Mouse (Mus musculus) heart, postnatal 25 days (tissue): ENCODE measurements around the gene Wdr72. TPM values are rescaled to one million over a fixed set of nuclear protein-coding genes. Genes with fewer than 3 reads are reported as not detected.

Experiments used
- DNase-seq: peaks from one replicate; pipeline ENCODE4 v3.0.0; 2022; ENCODE audit warnings: low spot score
- intact Hi-C: fragments of 180-260 bp; cut with DNase I; formaldehyde crosslinking; loops from one replicate; pipeline ENCODE4 v1.15.1; 2025
- total RNA-seq, 2 experiments: library from RNA; stranded (reverse); gene quantifications; 2 replicates each; pipeline ENCODE4 v1.2.3; 2021

Wdr72 gene
- total RNA-seq, 2 experiments from 2014 or later: 0.36 to 0.48 TPM

DNA sequence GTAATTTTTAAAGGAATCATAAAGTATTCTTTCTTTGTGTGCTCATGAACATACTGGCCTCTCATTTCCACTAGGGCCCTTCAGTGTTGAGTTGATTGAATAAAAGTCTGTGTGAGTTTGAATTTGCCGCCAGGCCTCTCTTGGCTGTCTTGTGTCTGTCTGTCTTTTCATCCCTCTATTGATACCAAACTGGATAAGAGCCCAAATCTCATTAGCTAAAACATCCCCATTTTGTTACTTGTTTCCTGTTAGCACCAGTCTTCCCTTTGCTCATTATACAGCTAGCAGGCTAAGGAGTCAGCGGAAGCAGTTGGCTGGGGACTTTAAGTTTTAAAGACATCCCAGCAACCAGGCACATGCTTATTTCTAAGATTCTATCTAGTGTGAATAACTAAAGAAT, 84.7 kb downstream of the Wdr72 start:
- intact Hi-C loops: no loop called here
- DNase-seq: no peak

- DNase-seq: no peak
- intact Hi-C loops: no loop called here
These were observed 118.1 kb downstream of the Wdr72 start for GRCm38 (mm10) chr9:74228272-74228671.

DNA sequence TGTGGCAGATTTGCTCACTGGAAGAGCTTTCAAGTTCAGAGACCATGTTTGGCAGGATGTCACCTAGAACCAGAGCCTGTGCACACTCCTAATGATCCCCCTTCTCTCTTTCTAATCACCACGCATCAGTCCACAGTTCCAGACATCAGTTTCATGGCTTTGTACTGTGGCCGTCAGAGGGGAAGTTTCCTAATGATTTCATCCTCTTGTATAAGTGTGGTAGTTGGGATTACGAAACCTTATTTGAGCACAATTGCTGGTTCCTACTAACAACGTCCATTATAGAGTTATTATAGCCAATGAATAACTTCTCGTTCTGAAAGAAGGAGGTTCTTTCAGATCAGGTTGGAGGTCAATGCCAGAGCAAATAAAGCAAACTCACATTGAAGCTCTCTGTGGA, 131.1 kb downstream of the Wdr72 start:
- no peak for DNase-seq
- intact Hi-C loops: no loop called here

DNA sequence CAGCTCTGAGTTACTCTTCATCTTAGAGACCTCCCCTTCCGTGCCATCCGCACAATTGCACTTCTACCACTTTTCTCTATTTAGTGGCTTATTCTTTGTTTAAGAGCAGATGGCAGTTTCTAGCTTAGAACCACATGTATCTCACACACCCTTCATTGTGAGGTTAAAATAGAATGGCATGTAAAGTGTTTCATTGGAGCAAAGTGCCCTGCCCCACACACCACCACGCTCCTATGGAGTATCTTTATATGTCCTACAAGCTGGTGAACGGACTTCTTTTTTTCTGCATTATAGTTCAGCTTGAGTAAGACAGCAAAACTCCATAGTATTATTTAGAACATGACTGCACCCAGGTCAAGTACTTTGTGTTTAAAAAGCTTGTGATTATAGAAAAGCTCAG, 137.9 kb downstream of the Wdr72 start:
- intact Hi-C loops: no loop called here

DNA sequence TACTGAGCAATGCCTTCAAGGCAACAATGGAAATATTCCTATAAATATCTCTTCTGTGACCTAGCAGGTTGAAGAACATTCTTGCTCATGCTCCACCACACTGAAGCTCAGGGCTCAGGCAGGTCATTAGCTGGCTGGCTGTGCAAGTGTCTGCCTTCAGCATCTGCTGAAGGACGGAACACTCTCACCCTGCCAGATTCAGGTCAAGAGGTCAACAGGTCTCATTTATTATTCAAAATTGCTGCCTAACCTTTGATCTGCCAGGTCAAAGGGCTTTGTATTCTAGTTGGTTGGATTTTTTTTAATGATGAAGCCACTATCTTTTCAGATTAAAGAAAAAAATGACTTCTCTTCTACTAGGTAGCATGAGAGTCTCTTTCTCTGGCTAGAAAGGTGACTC, 139.3 kb downstream of the Wdr72 start:
- intact Hi-C loops: no loop called here
- no peak for DNase-seq

More for the DNA sequence above, 137.9 kb downstream of the Wdr72 start:
- no peak for DNase-seq

DNA sequence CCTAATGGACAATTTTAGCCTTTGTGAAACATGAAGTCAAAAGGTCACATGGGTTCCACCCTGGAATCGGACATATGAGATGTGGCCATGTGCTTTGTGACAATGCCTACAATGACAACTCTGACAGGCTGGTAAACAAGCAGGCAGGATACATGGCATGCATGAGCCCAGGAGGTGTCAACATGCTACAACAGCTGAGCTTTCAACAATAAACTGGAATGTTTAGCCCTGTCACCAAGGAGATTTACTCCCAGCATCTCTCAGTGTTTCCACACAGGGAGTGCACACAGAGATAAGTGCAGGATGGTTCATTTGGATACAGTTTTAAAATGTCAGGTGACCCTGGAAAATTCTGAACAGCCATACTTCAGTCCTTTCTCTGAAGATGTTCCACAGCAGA, 140.4 kb downstream of the Wdr72 start:
- intact Hi-C loops: no loop called here

GRCm38 (mm10) chr9:74258389-74258788, 148.2 kb downstream of the Wdr72 start:
- intact Hi-C loops: no loop called here
- DNase-seq: no peak

More for the DNA sequence above, 140.4 kb downstream of the Wdr72 start:
- no peak for DNase-seq

GRCm38 (mm10) chr9:74277752-74278385, 167.7 kb downstream of the Wdr72 start:
- no peak for DNase-seq
- intact Hi-C loops: no loop called here

DNA sequence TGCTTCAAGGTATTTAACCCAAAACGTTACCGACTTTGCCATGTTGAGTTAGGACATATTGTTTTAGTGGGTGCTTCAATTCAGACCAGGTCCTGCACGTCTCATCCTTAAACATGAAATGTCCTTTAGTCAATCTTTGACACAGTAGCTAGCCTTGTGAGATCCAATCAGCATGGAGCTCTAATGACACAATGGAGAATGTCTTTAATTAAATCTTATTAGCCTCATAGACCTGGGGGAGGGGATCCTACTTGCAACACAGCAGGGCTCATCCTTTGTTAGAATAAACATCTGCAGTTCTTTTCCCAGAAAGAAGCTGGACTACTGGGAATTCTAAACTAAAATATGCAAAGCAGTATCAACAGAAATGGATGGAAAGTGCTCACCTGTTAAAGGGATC, 171.9 kb downstream of the Wdr72 start:
- intact Hi-C loops: loop anchor here (10.0 kb wide), 1 partner anchor 137 kb away; no protein-coding TSS in a partner anchor
- DNase-seq: no peak

GRCm38 (mm10) chr9:74286210-74286609, 176.1 kb downstream of the Wdr72 start:
- no peak for DNase-seq
- intact Hi-C loops: loop anchor here (1.0 to 10.0 kb wide), 2 partner anchors 141 to 585 kb away; no protein-coding TSS in a partner anchor

DNA sequence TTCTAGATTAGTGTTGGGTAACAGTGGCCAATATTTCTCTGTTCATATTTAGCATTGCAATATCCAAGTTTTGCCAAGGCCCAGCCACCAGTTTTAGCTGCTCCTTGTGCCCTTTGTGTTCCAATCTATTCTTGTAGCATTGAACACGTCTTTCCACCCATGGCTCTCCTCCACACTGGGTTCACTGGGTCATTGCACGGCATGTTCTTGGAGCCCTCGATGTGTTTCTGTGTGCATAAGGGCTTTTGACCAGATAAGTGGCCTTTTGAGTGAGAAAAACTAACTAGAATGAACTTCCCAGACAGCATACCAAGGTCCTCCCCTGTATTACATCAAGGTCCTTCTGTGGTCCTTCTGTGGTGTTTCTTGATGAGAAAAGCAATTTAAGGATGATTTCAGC, 184.3 kb downstream of the Wdr72 start:
- no peak for DNase-seq
- intact Hi-C loops: no loop called here

- intact Hi-C loops: no loop called here
- no peak for DNase-seq
These were observed 208.6 kb downstream of the Wdr72 start for GRCm38 (mm10) chr9:74318771-74319170.

DNA sequence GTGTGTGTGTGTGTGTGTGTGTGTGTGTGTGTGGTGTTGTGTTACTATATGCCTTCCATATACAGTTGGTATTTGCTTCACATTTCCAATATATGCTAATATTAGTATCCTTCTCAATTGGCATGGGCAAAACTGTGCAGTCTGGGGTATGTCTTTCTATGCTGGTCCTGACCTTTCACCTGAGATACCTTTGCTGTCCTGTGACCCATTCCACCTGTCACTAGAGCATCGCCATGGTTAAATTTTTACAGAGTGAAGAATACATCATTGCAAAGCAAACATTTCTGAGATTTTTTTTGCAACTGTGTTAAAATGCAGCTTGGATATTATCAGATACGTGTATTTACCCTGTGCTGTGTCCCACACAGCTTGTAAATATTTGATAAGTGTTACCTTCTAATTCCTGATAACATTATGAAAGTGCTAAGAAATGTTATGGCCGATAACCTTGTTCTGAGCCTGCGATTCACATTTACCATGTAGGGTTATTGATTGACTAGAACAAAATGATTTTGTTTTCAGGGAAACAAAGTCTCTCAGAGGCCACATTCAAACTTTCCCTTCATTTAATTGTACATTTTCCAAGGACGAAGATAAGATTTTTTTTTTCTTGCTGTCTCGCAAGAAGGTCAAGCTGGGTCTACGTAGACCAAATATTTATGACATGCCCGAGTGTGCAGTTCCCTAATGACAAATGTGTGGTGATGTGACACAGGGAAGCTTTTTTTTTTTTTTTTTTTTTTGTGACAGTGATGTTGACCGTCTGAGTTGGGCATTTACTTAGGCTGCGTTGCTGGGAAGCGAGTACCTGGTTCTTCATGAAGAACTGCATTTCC, 214.2 kb downstream of the Wdr72 start:
- DNase-seq: no peak
- intact Hi-C loops: no loop called here

- intact Hi-C loops: no loop called here
- no peak for DNase-seq
These were observed 214.8 kb downstream of the Wdr72 start for GRCm38 (mm10) chr9:74324925-74325295.

DNA sequence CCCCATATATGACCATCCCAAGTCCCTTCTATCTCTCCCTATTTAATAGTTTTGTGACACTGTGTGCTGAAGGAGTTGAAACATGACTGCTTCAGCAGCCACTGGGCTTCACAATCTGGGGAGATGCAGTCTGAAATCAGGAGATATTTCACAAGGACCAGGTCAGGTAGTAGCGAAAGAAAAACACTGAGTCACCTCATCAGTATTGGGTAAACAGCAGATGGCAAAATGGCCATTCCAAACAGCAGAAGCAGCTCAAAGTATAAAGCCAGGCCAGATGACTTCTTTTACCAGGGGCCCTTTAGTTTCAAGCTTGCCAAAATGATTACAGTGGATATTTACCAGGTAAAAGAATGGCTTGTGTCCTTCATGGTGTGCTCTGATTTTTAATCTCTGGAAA, 215.8 kb downstream of the Wdr72 start:
- intact Hi-C loops: no loop called here
- no peak for DNase-seq

GRCm38 (mm10) chr9:74328821-74329220, 218.7 kb downstream of the Wdr72 start:
- DNase-seq: no peak
- intact Hi-C loops: no loop called here

GRCm38 (mm10) chr9:74330706-74331495, 220.7 kb downstream of the Wdr72 start:
- DNase-seq: no peak
- intact Hi-C loops: no loop called here

- intact Hi-C loops: no loop called here
- DNase-seq: no peak
These were observed 222.2 kb downstream of the Wdr72 start for GRCm38 (mm10) chr9:74332321-74332720.
